ENCODE assay signal across 8 mouse cellular contexts in the genomic region with DNA sequence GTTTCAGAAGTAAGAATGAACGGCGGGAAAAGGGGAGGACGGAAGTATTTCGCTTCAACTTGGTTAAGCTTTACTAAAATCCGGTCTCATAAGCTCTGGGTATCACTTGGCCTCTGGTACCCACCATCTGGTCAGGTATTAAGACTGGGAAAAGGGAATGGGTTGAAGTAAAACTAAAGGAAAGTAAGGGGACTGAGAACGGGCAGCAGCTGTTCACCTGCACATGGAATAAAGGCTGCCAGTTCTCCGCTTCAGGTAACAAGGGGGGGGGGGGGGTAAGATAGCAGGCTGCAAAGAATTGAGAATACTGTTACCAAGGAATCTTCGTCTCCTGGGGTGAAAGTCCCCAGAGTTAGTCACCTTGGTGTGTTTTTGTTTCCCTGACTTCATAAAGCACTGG.
A peak's percentile ranks its signal among the peaks of the same experiment; 100 is the strongest.
DNase-seq lines count a peak whose midpoint lies in the region; ATAC-seq and TF ChIP-seq lines count a peak whose summit lies in the region.

No protein-coding gene starts in this region.

- TF ChIP-seq CTCF in olfactory bulb, adult 2 months (IDR thresholded peaks at IDR 0.05; ENCODE audit: insufficient read depth, low read depth, low read length), result no peak

- WGBS in forebrain, embryonic 15.5 days, result 18% methylated on average over 8 of the region's 8 CpGs
- 18% methylated on average over 8 of the region's 8 CpGs for WGBS in limb, embryonic 13.5 days
- WGBS in olfactory bulb, adult 2 months, result 15% methylated on average over 8 of the region's 8 CpGs

- intact Hi-C loops in left cerebral cortex, postnatal 4 days (cut with DNase I), result no loop called here
- intact Hi-C loops in left cerebral cortex, postnatal 10 days (cut with DNase I), result no loop called here

- DNase-seq in left cerebral cortex, postnatal 4 days, result peak; percentile 0
- no peak for DNase-seq in left cerebral cortex, postnatal 10 days (ENCODE audit: extremely low spot score in 1 of 2, low spot score in 2 of 2)
- DNase-seq in frontal cortex, postnatal 36 days (ENCODE audit: low spot score in 2 of 2), result no peak
- DNase-seq in kidney, postnatal 36 days, result no peak
- DNase-seq in adrenal gland, postnatal 14 days, result no peak

- H3K27ac ChIP-seq in forebrain, embryonic 15.5 days (replicated peaks), result peak overlapping the region; percentile 86; the same call in 1 of the 2 replicates
- H3K27ac ChIP-seq in limb, embryonic 13.5 days, result peak overlapping the region; percentile 79; the same call in 1 of the 2 replicates
- no peak overlapping the region for H3K27ac ChIP-seq in olfactory bulb, adult 2 months (ENCODE audit: insufficient read depth, low read depth, low read length)

- H3K4me2 ChIP-seq in forebrain, embryonic 15.5 days (replicated peaks), result peak overlapping the region; percentile 49
- peak overlapping the region; percentile 60 for H3K4me2 ChIP-seq in limb, embryonic 13.5 days (replicated peaks)

- H3K4me3 ChIP-seq in forebrain, embryonic 15.5 days, result peak overlapping the region; percentile 72
- H3K4me3 ChIP-seq in limb, embryonic 13.5 days, result peak overlapping the region; percentile 61
- peak overlapping the region; percentile 65 for H3K4me3 ChIP-seq in olfactory bulb, adult 2 months (ENCODE audit: insufficient read depth, low read depth, low read length)

- no peak for TF ChIP-seq POLR2A in olfactory bulb, adult 2 months (IDR thresholded peaks at IDR 0.05; ENCODE audit: insufficient read depth, low read depth, low read length)

- H3K27me3 ChIP-seq in forebrain, embryonic 15.5 days, result no peaks in the 10 kb centered on the region
- no peaks in the 10 kb centered on the region for H3K27me3 ChIP-seq in limb, embryonic 13.5 days

- H3K4me1 ChIP-seq in forebrain, embryonic 15.5 days, result 0 out of 2 replicates have a peak, but pooled peaks cover 3% of the 10 kb centered on the region
- H3K4me1 ChIP-seq in limb, embryonic 13.5 days, result peaks cover 3% of the 10 kb centered on the region; the same call in 1 of the 2 replicates
- no peaks in the 10 kb centered on the region for H3K4me1 ChIP-seq in olfactory bulb, adult 2 months (ENCODE audit: control insufficient read depth, insufficient read depth, low read length)

- peak overlapping the region; percentile 60 for H3K9ac ChIP-seq in forebrain, embryonic 15.5 days (replicated peaks)
- H3K9ac ChIP-seq in limb, embryonic 13.5 days, result peak overlapping the region; percentile 73

- no peak for ATAC-seq in forebrain, embryonic 15.5 days (replicated peaks)
- ATAC-seq in limb, embryonic 13.5 days (ENCODE audit: low FRiP score, low read depth), result no peak

- H3K36me3 ChIP-seq in forebrain, embryonic 15.5 days, result no peaks in the 10 kb centered on the region
- no peaks in the 10 kb centered on the region for H3K36me3 ChIP-seq in limb, embryonic 13.5 days

- no peaks in the 10 kb centered on the region for H3K9me3 ChIP-seq in forebrain, embryonic 15.5 days
- no peaks in the 10 kb centered on the region for H3K9me3 ChIP-seq in limb, embryonic 13.5 days
